Mouse (Mus musculus) heart, embryonic 13.5 days (tissue): ENCODE measurements around the gene Olfr1329. TPM values are rescaled to one million over a fixed set of nuclear protein-coding genes. Genes with fewer than 3 reads are reported as not detected.
"Not testable (repeated sequence)": the region's sequence is repeated elsewhere in the genome, so short reads cannot be mapped to it uniquely, and the experiment has no call there.

Experiments used
- ATAC-seq: fragments of 200-750 bp; cut with Nextera tagmentation; 2 replicates; pipeline ENCODE4 v1.8.0; 2017; ENCODE audit warnings: moderate TSS enrichment; ENCODE audit not compliant: insufficient number of reproducible peaks, low FRiP score, low TSS enrichment; ENCODE audit errors: extremely low read depth
- H3K27ac ChIP-seq: fragments of 300-500 bp; sonication (generic); replicated peaks from 2 replicates; pipeline ENCODE4 v1.5.1; 2015; ENCODE audit warnings: moderate library complexity, mild to moderate bottlenecking, inconsistent platforms
- H3K27me3 ChIP-seq: fragments of 300-500 bp; sonication (generic); replicated peaks from 2 replicates; pipeline ENCODE4 v1.6.1; 2015; ENCODE audit warnings: mild to moderate bottlenecking, inconsistent platforms
- H3K36me3 ChIP-seq: fragments of 300-500 bp; sonication (generic); 2 replicates; pipeline ENCODE4 v1.6.1; 2015; ENCODE audit warnings: mild to moderate bottlenecking, inconsistent platforms
- H3K4me1 ChIP-seq: fragments of 300-500 bp; sonication (generic); 2 replicates; pipeline ENCODE4 v1.6.1; 2015; ENCODE audit warnings: inconsistent platforms
- H3K4me2 ChIP-seq: fragments of 300-500 bp; sonication (generic); 2 replicates; pipeline ENCODE4 v1.6.1; 2015; ENCODE audit warnings: inconsistent platforms, mild to moderate bottlenecking, moderate library complexity
- H3K4me3 ChIP-seq: fragments of 300-500 bp; sonication (generic); 2 replicates; pipeline ENCODE4 v1.5.1; 2015; ENCODE audit warnings: moderate library complexity, mild to moderate bottlenecking, inconsistent platforms
- H3K9ac ChIP-seq: fragments of 300-500 bp; sonication (generic); 2 replicates; pipeline ENCODE4 v1.6.1; 2015; ENCODE audit warnings: inconsistent platforms, mild to moderate bottlenecking, moderate library complexity
- H3K9me3 ChIP-seq: fragments of 300-500 bp; sonication (generic); 2 replicates; pipeline ENCODE4 v1.6.1; 2016; ENCODE audit warnings: inconsistent platforms
- WGBS: fragments of 180-500 bp; shearing (Covaris S2); methylation state at CpG from one replicate; pipeline ENCODE4 v1.1.7; 2015; ENCODE audit warnings: mixed read lengths; 5-methylcytosine and 5-hydroxymethylcytosine counted together
- polyA plus RNA-seq: library from polyadenylated mRNA; unstranded; fragments of >200 nt; fragmentation: Nextera tagmentation; extraction: Ambion mirVana; gene quantifications from 2 replicates; pipeline ENCODE4 v1.2.1, GENCODE M21; 2015

Olfr1329 gene
- polyA plus RNA-seq, result not detected in 2 replicates

DNA sequence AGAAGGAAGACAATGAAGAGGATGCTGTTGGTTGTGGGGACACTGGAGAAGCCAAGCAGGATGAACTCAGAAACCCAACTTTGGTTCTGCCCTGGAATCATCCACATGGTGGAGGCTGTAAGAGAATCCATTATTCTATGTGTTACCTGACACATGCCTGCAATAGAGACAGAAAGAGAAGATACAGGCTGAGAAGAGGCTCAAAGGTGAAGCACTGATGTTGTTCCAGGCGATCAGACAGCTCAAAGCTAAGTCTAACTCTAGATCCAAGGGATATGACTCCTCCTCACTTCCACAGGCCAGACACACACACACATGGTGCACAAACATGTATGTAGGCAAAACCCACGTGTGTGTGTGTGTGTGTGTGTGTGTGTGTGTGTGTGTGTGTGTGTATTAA lies at the start of gene Olfr1329:
Gene Olfr1329, minus strand, starts transcription at position 101 of the 400 bp plus-strand sequence.
- not testable (repeated sequence) for H3K36me3 ChIP-seq, ATAC-seq, H3K27ac ChIP-seq, H3K9me3 ChIP-seq, H3K27me3 ChIP-seq, H3K4me2 ChIP-seq, H3K4me1 ChIP-seq, H3K9ac ChIP-seq, H3K4me3 ChIP-seq
- 57% methylated on average over 2 of the region's 2 CpGs for WGBS

DNA sequence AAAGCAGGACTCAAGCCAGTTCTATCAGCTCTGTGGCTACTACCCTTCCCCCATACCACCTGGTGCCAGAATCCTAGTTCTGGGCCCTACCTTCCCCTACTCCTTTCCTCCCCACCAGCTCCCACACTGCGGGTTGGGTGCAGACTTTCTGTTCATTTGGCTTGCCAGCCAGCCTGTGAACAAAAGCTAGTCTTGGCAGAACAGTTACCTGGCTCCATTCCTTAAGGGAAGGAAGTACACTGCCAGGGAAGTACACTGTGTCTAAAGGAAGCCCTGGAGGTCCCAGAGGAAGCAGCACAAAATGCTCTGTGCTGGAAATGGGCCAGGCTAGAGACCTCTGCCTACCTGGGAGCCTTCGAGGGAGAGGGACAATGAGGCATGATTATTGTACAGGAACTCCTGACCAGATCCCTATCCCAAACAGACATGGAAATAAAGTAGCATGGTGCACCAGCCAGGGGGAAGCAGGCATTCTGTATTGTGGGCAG lies 43.9 kb upstream of the Olfr1329 start, which contains the start of gene Lao1:
Gene Lao1, plus strand, starts transcription at position 438 of the 488 bp plus-strand sequence.
- Histone ChIP-seq H3K27ac (no peak within 1 kb of the TSS), H3K36me3 (no peaks in the 10 kb centered on the region), H3K9ac (no peak within 1 kb of the TSS), H3K4me2 (no peak within 1 kb of the TSS), H3K9me3 (no peaks in the 10 kb centered on the region), H3K4me3 (no peak within 1 kb of the TSS), H3K4me1 (no peaks in the 10 kb centered on the region), H3K27me3 (no peaks in the 10 kb centered on the region)
- ATAC-seq, result no peak
- WGBS, result 76% methylated on average over 2 of the region's 2 CpGs

DNA sequence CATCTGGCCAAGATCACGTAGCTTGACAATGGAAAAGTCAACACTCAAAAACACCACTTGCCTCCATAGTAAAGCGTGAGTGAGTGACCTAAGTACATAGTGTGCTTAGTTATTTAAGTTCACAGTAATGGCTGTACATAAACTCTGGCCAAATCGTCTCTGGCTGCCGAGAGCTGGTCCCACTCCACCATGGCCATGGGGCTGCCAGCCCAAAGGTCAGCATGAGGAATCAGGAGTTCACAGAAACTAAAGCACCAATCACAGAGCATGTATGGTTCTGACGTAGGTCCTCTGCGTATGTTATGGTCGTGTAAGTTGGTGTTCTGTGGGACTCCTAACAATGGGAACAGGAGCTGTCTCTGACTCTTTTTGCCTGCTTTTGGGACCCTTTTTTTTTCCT lies 41.5 kb upstream of the Olfr1329 start:
- no peak for ATAC-seq
- H3K4me2 ChIP-seq, result no peak overlapping the region
- no peaks in the 10 kb centered on the region for H3K9me3 ChIP-seq
- no peaks in the 10 kb centered on the region for H3K36me3 ChIP-seq
- H3K4me3 ChIP-seq, result no peak overlapping the region
- H3K4me1 ChIP-seq, result no peaks in the 10 kb centered on the region
- no peak overlapping the region for H3K9ac ChIP-seq
- H3K27ac ChIP-seq, result no peak overlapping the region
- H3K27me3 ChIP-seq, result no peaks in the 10 kb centered on the region
- WGBS, result 72% methylated on average over 7 of the region's 7 CpGs

DNA sequence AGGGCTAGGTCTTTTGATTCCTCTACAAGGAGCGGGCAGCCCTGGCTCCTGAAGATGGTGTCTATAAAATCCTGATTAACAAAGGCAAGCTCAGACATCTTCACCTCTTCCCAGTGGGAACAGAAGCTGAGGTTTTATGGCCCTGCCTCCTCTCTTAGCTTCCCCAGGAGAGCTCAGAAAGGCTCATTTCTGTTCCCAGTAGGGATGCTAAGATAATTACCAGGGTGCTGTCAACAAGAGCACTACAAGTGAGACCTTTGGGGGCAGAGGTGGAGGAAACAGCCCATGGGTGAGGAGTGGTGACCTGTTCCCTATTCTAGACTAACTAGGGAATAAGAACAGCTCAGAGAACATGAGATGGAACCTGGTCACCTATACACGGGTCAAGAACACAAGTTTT lies 21.2 kb upstream of the Olfr1329 start, which contains the start of gene Olfr1328:
Gene Olfr1328, minus strand, starts transcription at position 101 of the 400 bp plus-strand sequence.
- H3K4me2 ChIP-seq, result no peak within 1 kb of the TSS
- 61% methylated on average over 2 of the region's 2 CpGs for WGBS

DNA sequence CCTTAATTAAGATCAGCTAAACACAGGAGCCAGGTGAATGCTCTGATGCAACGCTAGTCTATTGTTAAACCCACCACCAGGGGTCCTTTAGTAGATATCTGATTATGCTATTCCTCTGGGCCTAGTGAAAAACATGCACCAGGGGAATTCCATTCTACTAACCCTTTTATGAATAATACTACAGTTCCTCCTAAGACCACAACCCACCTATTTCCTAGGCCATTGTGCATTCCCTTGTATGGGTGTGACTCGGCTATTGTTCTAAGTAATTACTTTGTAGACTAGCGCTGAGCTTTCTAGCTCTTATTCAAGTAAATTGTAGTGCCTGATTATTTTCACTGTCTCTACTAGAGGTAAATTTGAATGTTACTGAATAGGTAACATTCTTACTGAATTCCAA lies 14.1 kb upstream of the Olfr1329 start:
- not testable (repeated sequence) for H3K4me3 ChIP-seq, H3K27ac ChIP-seq, H3K9ac ChIP-seq, ATAC-seq, H3K4me2 ChIP-seq, H3K27me3 ChIP-seq, H3K36me3 ChIP-seq, H3K4me1 ChIP-seq, H3K9me3 ChIP-seq
- WGBS, result 78% methylated on average over 3 of the region's 3 CpGs

More for the DNA sequence above, 21.2 kb upstream of the Olfr1329 start, which contains the start of gene Olfr1328:
- H3K4me3 ChIP-seq, result no peak within 1 kb of the TSS
- no peak for ATAC-seq
- no peaks in the 10 kb centered on the region for H3K4me1 ChIP-seq
- no peaks in the 10 kb centered on the region for H3K27me3 ChIP-seq
- no peak within 1 kb of the TSS for H3K9ac ChIP-seq
- H3K36me3 ChIP-seq, result no peaks in the 10 kb centered on the region
- no peaks in the 10 kb centered on the region for H3K9me3 ChIP-seq
- no peak within 1 kb of the TSS for H3K27ac ChIP-seq

DNA sequence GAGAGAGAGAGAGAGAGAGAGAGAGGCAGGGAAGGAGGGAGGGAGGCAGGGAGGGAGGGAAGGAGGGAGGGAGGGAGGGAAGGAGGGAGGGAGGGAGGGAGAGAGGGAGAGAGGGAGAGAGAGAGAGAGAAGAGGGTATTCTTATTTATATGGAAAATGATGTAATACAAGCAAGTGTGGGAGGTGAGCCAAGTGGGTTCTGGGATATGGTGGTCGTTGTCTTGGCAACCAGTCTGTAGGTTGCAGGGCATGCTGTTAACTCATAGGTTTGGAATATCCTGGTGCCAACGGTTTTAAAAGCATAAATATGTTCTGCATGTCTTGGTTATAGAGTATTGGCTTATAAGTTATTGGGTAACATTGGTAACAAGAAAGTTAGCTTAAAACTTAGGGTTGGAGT lies 15.3 kb downstream of the Olfr1329 start:
- 65% methylated on average over 2 of the region's 2 CpGs for WGBS

DNA sequence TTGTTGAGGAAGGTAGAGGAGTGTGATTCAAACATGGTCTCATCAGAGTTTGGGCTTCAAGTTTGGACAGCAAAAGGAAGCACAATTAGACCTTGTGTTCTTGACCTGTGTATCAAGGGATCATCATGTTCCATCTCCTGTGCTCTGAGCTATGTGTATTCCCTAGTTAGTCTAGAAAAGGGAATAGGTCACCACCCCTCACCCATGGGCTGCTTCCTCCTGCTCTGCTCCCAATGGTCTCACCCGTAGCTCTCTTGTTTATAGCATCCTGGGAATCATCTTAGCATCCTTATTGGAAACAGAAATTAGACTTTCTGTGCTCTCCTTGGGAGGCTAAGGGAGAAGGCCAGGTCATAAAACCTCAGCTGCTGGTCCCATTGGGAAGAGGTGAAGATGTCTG lies 29.0 kb downstream of the Olfr1329 start, which contains the start of gene Olfr1330:
Gene Olfr1330, plus strand, starts transcription at position 301 of the 400 bp plus-strand sequence.
- Histone ChIP-seq H3K27ac (no peak within 1 kb of the TSS), H3K4me1 (no peaks in the 10 kb centered on the region), H3K9me3 (no peaks in the 10 kb centered on the region), H3K36me3 (no peaks in the 10 kb centered on the region), H3K27me3 (no peaks in the 10 kb centered on the region), H3K4me2 (no peak within 1 kb of the TSS), H3K4me3 (no peak within 1 kb of the TSS), H3K9ac (no peak within 1 kb of the TSS)
- WGBS, result 72% methylated on average over 1 of the region's 1 CpGs
- no peak for ATAC-seq

More for the DNA sequence above, 15.3 kb downstream of the Olfr1329 start:
- no peaks in the 10 kb centered on the region for H3K4me1 ChIP-seq
- H3K9ac ChIP-seq, result no peak overlapping the region
- no peaks in the 10 kb centered on the region for H3K9me3 ChIP-seq
- H3K36me3 ChIP-seq, result no peaks in the 10 kb centered on the region
- no peak overlapping the region for H3K4me2 ChIP-seq
- H3K27ac ChIP-seq, result no peak overlapping the region
- H3K27me3 ChIP-seq, result no peaks in the 10 kb centered on the region
- H3K4me3 ChIP-seq, result no peak overlapping the region
- ATAC-seq, result no peak

DNA sequence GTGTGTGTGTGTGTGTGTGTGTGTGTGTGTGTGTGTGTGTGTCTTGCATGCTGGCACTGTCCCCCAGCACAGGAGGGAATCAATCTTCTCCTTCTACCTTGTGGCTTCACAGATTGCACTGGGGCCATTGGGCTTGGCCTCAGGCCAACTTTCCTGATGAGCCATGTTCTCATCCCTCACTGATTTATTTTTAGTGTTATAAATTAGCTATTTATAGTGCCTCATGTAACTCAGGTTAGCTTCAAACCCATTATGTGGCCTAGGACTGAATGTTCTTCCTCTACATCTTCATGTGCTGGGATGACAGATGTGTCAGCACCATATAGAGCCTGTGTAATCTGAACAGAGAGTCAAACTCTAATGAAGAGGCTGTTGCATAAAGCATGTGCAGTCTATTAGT lies 49.7 kb downstream of the Olfr1329 start:
- Histone ChIP-seq H3K4me3 (no peak overlapping the region), H3K36me3 (no peaks in the 10 kb centered on the region), H3K4me2 (no peak overlapping the region), H3K27ac (peak overlapping the region; percentile 63), H3K9me3 (no peaks in the 10 kb centered on the region), H3K4me1 (peaks cover 13% of the 10 kb centered on the region), H3K9ac (no peak overlapping the region), H3K27me3 (no peaks in the 10 kb centered on the region)
- ATAC-seq, result no peak

Other genes with a start within 250 kb of the Olfr1329 start
- gene Olfr1342, start 224.7 kb downstream of the Olfr1329 start, polyA plus RNA-seq, result 0.19 TPM in 1 of 2 replicates, not detected in the other
- gene Olfr1341, start 213.9 kb downstream of the Olfr1329 start, polyA plus RNA-seq, result not detected in 2 replicates
- gene Olfr1340, start 197.3 kb downstream of the Olfr1329 start, polyA plus RNA-seq, result not detected in 2 replicates
- not detected in 2 replicates for gene Olfr1339, start 185.3 kb downstream of the Olfr1329 start, polyA plus RNA-seq
- not detected in 2 replicates for gene Olfr1338, start 158.7 kb downstream of the Olfr1329 start, polyA plus RNA-seq
- not detected in 2 replicates for gene Olfr1337, start 134.9 kb downstream of the Olfr1329 start, polyA plus RNA-seq
- gene Olfr1335, start 107.5 kb downstream of the Olfr1329 start, polyA plus RNA-seq, result not detected in 2 replicates
- not detected in 2 replicates for gene Olfr1333, start 81.2 kb downstream of the Olfr1329 start, polyA plus RNA-seq
- gene Olfr1331, start 52.8 kb downstream of the Olfr1329 start, polyA plus RNA-seq, result not detected in 2 replicates
- gene Olfr1330, start 28.9 kb downstream of the Olfr1329 start, polyA plus RNA-seq, result 0.09 and 0.11 TPM in 2 replicates
- not detected in 2 replicates for gene Olfr1328, start 21.1 kb upstream of the Olfr1329 start, polyA plus RNA-seq
- not detected in 2 replicates for gene Lao1, start 44.1 kb upstream of the Olfr1329 start, polyA plus RNA-seq
- gene Slc2a1, start 191.2 kb upstream of the Olfr1329 start, polyA plus RNA-seq, result 180 and 217 TPM in 2 replicates